In genomic region chr8:87875452-87875851, GRCm38 (mm10) we compare ENCODE assay signal across 8 mouse cellular contexts.
A peak's percentile ranks its signal among the peaks of the same experiment; 100 is the strongest.
DNase-seq lines count a peak whose midpoint lies in the region; ATAC-seq and TF ChIP-seq lines count a peak whose summit lies in the region.
"Had no signal": no experiment of that assay in that cellular context is flagged by ENCODE, and none has a peak within 500 bp of the region (broad histone marks: within the 10 kb centered on the region; RNA-seq: fewer than 3 reads in every experiment).

No protein-coding gene starts in this region.

- no peak overlapping the region for H3K9ac ChIP-seq in forebrain, embryonic 14.5 days (ENCODE audit: low read length)
- H3K9ac ChIP-seq in hindbrain, embryonic 16.5 days (ENCODE audit: low read depth, low read length) = no peak overlapping the region
- H3K9ac ChIP-seq in limb, embryonic 12.5 days (replicated peaks) = no peak overlapping the region
- H3K9ac ChIP-seq in stomach, postnatal 0 days (ENCODE audit: low read length) = no peak overlapping the region

- no peak overlapping the region for H3K4me3 ChIP-seq in forebrain, embryonic 14.5 days (ENCODE audit: low read depth, low read length)
- H3K4me3 ChIP-seq in hindbrain, embryonic 16.5 days (ENCODE audit: low read length) = no peak overlapping the region
- H3K4me3 ChIP-seq in limb, embryonic 12.5 days (replicated peaks) = no peak overlapping the region
- no peak overlapping the region for H3K4me3 ChIP-seq in stomach, postnatal 0 days (ENCODE audit: low read depth, low read length)
- H3K4me3 ChIP-seq: layer of hippocampus, adult 2 months had no signal

- no peaks in the 10 kb centered on the region for H3K27me3 ChIP-seq in forebrain, embryonic 14.5 days (replicated peaks; ENCODE audit: control insufficient read depth, insufficient read depth, low read length)
- no peaks in the 10 kb centered on the region for H3K27me3 ChIP-seq in hindbrain, embryonic 16.5 days (replicated peaks; ENCODE audit: control insufficient read depth, insufficient read depth, low read length)
- no peaks in the 10 kb centered on the region for H3K27me3 ChIP-seq in limb, embryonic 12.5 days
- no peaks in the 10 kb centered on the region for H3K27me3 ChIP-seq in stomach, postnatal 0 days (ENCODE audit: control insufficient read depth, insufficient read depth, low read length)

- no peak overlapping the region for H3K27ac ChIP-seq in forebrain, embryonic 14.5 days (ENCODE audit: low read depth, low read length)
- H3K27ac ChIP-seq in hindbrain, embryonic 16.5 days (ENCODE audit: low read depth, low read length) = no peak overlapping the region
- H3K27ac ChIP-seq in limb, embryonic 12.5 days = peak overlapping the region; percentile 54; the same call in 1 of the 2 replicates
- no peak overlapping the region for H3K27ac ChIP-seq in stomach, postnatal 0 days (replicated peaks)
- H3K27ac ChIP-seq: layer of hippocampus, adult 2 months had no signal

- TF ChIP-seq CTCF in stomach, postnatal 0 days (IDR thresholded peaks at IDR 0.05; ENCODE audit: low read depth) = no peak

- H3K4me1 ChIP-seq in forebrain, embryonic 14.5 days (ENCODE audit: control insufficient read depth, insufficient read depth, low read length) = peaks cover 28% of the 10 kb centered on the region
- peaks cover 21% of the 10 kb centered on the region for H3K4me1 ChIP-seq in hindbrain, embryonic 16.5 days (ENCODE audit: control insufficient read depth, insufficient read depth, low read depth, low read length)
- H3K4me1 ChIP-seq in limb, embryonic 12.5 days (replicated peaks) = peaks cover 67% of the 10 kb centered on the region
- 0 out of 2 replicates have a peak, but pooled peaks cover 2% of the 10 kb centered on the region for H3K4me1 ChIP-seq in stomach, postnatal 0 days (replicated peaks; ENCODE audit: control insufficient read depth, insufficient read depth)

- H3K36me3 ChIP-seq in forebrain, embryonic 14.5 days (ENCODE audit: control insufficient read depth, insufficient read depth, low read length) = no peaks in the 10 kb centered on the region
- H3K36me3 ChIP-seq in hindbrain, embryonic 16.5 days (ENCODE audit: control insufficient read depth, insufficient read depth, low read length) = no peaks in the 10 kb centered on the region
- peaks cover 4% of the 10 kb centered on the region; the same call in 1 of the 2 replicates for H3K36me3 ChIP-seq in limb, embryonic 12.5 days
- no peaks in the 10 kb centered on the region for H3K36me3 ChIP-seq in stomach, postnatal 0 days (ENCODE audit: control insufficient read depth, insufficient read depth, low read length)

- no peak; the same call in 1 of the 2 replicates for ATAC-seq in forebrain, embryonic 14.5 days
- ATAC-seq in hindbrain, embryonic 16.5 days = peak; percentile 44; the same call in 1 of the 2 replicates
- no peak; the same call in 1 of the 2 replicates for ATAC-seq in limb, embryonic 12.5 days (ENCODE audit: insufficient number of reproducible peaks, insufficient read depth, low FRiP score, low TSS enrichment, low read depth)
- no peak for ATAC-seq in stomach, postnatal 0 days (ENCODE audit: low FRiP score, low TSS enrichment)
- no peak for ATAC-seq in inflammation-experienced regulatory T-cells, adult 6 months

- no peak for TF ChIP-seq EP300 in stomach, postnatal 0 days (optimal IDR thresholded peaks at IDR 0.05)

- H3K9me3 ChIP-seq in forebrain, embryonic 14.5 days (replicated peaks; ENCODE audit: control insufficient read depth, low read length) = no peaks in the 10 kb centered on the region
- no peaks in the 10 kb centered on the region for H3K9me3 ChIP-seq in hindbrain, embryonic 16.5 days (ENCODE audit: control insufficient read depth, low read length)
- no peaks in the 10 kb centered on the region for H3K9me3 ChIP-seq in limb, embryonic 12.5 days
- H3K9me3 ChIP-seq in stomach, postnatal 0 days (ENCODE audit: control insufficient read depth, low read length) = no peaks in the 10 kb centered on the region

- peak; percentile 57 for DNase-seq in R1 (ENCODE audit: low read depth, low spot score)
- DNase-seq in adrenal gland, postnatal 25 days = peak; percentile 26
- peak; percentile 70 for DNase-seq in forebrain, embryonic 14.5 days (ENCODE audit: low spot score)
- DNase-seq in stomach, postnatal 0 days (ENCODE audit: low spot score) = peak; percentile 17

- WGBS in forebrain, embryonic 14.5 days = 48% methylated on average over 10 of the region's 10 CpGs
- 21% methylated on average over 10 of the region's 10 CpGs for WGBS in hindbrain, embryonic 16.5 days
- 19% methylated on average over 10 of the region's 10 CpGs for WGBS in limb, embryonic 12.5 days
- 33% methylated on average over 10 of the region's 10 CpGs for WGBS in stomach, postnatal 0 days

- H3K4me2 ChIP-seq in forebrain, embryonic 14.5 days (ENCODE audit: low read length) = no peak overlapping the region
- H3K4me2 ChIP-seq in hindbrain, embryonic 16.5 days (ENCODE audit: low read length) = no peak overlapping the region
- H3K4me2 ChIP-seq in limb, embryonic 12.5 days = no peak overlapping the region
- no peak overlapping the region for H3K4me2 ChIP-seq in stomach, postnatal 0 days (replicated peaks; ENCODE audit: low read depth)

Comparison
In these comparisons a context has a peak if more than half of its experiments do, and no peak if none do; other contexts are left out.
1. DNase-seq: peak in every context shown above with its lines; median percentile 70 in forebrain, embryonic 14.5 days; 57 in R1; 26 in adrenal gland, postnatal 25 days; 17 in stomach, postnatal 0 days.